Mouse (Mus musculus) midbrain, embryonic 15.5 days (tissue): ENCODE results near the gene Mmp15. TPM values are rescaled to one million over a fixed set of nuclear protein-coding genes. Genes with fewer than 3 reads are reported as not detected.

ENCODE experiments used
- ATAC-seq: fragments of 200-750 bp; cut with Nextera tagmentation; replicated peaks from 2 replicates; pipeline ENCODE4 v1.8.0; 2017; ENCODE audit warnings: moderate TSS enrichment
- H3K27ac ChIP-seq: fragments of 300-500 bp; sonication (generic); 2 replicates; pipeline ENCODE4 v1.5.1; 2015; ENCODE audit warnings: mild to moderate bottlenecking, inconsistent platforms
- H3K27me3 ChIP-seq: fragments of 300-500 bp; sonication (generic); replicated peaks from 2 replicates; pipeline ENCODE4 v1.6.1; 2015; ENCODE audit warnings: inconsistent platforms
- H3K36me3 ChIP-seq: fragments of 300-500 bp; sonication (generic); replicated peaks from 2 replicates; pipeline ENCODE4 v1.6.1; 2015; ENCODE audit warnings: inconsistent platforms
- H3K4me1 ChIP-seq: fragments of 300-500 bp; sonication (generic); 2 replicates; pipeline ENCODE4 v1.6.1; 2015; ENCODE audit warnings: inconsistent platforms
- H3K4me2 ChIP-seq: fragments of 300-500 bp; sonication (generic); 2 replicates; pipeline ENCODE4 v1.6.1; 2015; ENCODE audit warnings: inconsistent platforms, mild to moderate bottlenecking, moderate library complexity
- H3K4me3 ChIP-seq: fragments of 300-500 bp; sonication (generic); 2 replicates; pipeline ENCODE4 v1.5.1; 2015; ENCODE audit warnings: mild to moderate bottlenecking, inconsistent platforms
- H3K9ac ChIP-seq: fragments of 300-500 bp; sonication (generic); 2 replicates; pipeline ENCODE4 v1.6.1; 2015; ENCODE audit warnings: mild to moderate bottlenecking, inconsistent platforms
- H3K9me3 ChIP-seq: fragments of 300-500 bp; sonication (generic); 2 replicates; pipeline ENCODE4 v1.6.1; 2016; ENCODE audit warnings: inconsistent platforms
- WGBS: fragments of 180-500 bp; shearing (Covaris S2); methylation state at CpG from one replicate; pipeline ENCODE4 v1.1.7; 2015; ENCODE audit warnings: mixed read lengths; 5-methylcytosine and 5-hydroxymethylcytosine counted together
- polyA plus RNA-seq: library from polyadenylated mRNA; unstranded; fragments of >200 nt; fragmentation: Nextera tagmentation; extraction: Ambion mirVana; gene quantifications from 2 replicates; pipeline ENCODE4 v1.2.1, GENCODE M21; 2015

Gene Mmp15
- polyA plus RNA-seq, 1 experiment from 2014 or later = 18.1 TPM

DNA sequence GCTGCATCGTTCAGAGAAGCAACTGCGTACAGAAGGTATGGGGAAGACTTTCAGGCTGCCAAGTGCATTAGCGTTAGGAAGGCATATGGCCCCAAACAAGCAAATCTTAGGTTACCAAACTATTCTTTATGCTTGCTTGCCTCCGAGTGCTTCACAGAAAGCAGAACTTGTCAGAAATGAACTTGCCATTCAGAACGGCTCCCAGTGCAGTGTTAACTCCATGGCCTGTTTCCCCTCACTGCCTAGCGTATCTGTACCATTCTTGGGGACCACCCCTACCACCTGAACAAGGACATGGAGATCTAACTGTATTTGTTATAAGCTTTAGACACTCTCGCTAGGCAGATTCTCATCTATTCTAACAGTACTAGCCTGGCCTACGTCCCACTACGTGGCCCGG, 35.2 kb downstream of the Mmp15 start:
- Histone ChIP-seq H3K27me3 (no peaks in the 10 kb centered on the region), H3K4me2 (no peak overlapping the region), H3K36me3 (no peaks in the 10 kb centered on the region), H3K4me3 (no peak overlapping the region), H3K9me3 (no peaks in the 10 kb centered on the region), H3K9ac (no peak overlapping the region), H3K4me1 (no peaks in the 10 kb centered on the region), H3K27ac (no peak overlapping the region)
- WGBS = 89% methylated on average over 10 of the region's 10 CpGs
- ATAC-seq = no peak

GRCm38 (mm10) chr8:95387936-95388335, 35.9 kb downstream of the Mmp15 start:
- no peak for ATAC-seq
- WGBS = 74% methylated on average over 7 of the region's 7 CpGs

GRCm38 (mm10) chr8:95390312-95390711, 38.2 kb downstream of the Mmp15 start:
- Histone ChIP-seq H3K9me3 (no peaks in the 10 kb centered on the region), H3K36me3 (no peaks in the 10 kb centered on the region), H3K4me2 (no peak overlapping the region), H3K4me1 (no peaks in the 10 kb centered on the region), H3K27ac (no peak overlapping the region), H3K4me3 (no peak overlapping the region), H3K27me3 (no peaks in the 10 kb centered on the region), H3K9ac (no peak overlapping the region)
- 79% methylated on average over 4 of the region's 4 CpGs for WGBS
- ATAC-seq = no peak

More at GRCm38 (mm10) chr8:95387936-95388335, 35.9 kb downstream of the Mmp15 start:
- Histone ChIP-seq H3K9ac (no peak overlapping the region), H3K4me1 (no peaks in the 10 kb centered on the region), H3K4me3 (no peak overlapping the region), H3K27ac (no peak overlapping the region), H3K27me3 (no peaks in the 10 kb centered on the region), H3K4me2 (no peak overlapping the region), H3K36me3 (no peaks in the 10 kb centered on the region), H3K9me3 (no peaks in the 10 kb centered on the region)

- Histone ChIP-seq H3K36me3 (no peaks in the 10 kb centered on the region), H3K27ac (no peak overlapping the region), H3K27me3 (no peaks in the 10 kb centered on the region), H3K4me1 (no peaks in the 10 kb centered on the region), H3K4me2 (no peak overlapping the region), H3K4me3 (no peak overlapping the region), H3K9me3 (no peaks in the 10 kb centered on the region), H3K9ac (no peak overlapping the region)
- 83% methylated on average over 7 of the region's 7 CpGs for WGBS
- no peak for ATAC-seq
These were observed 39.0 kb downstream of the Mmp15 start for GRCm38 (mm10) chr8:95391101-95391500.

- WGBS = 75% methylated on average over 5 of the region's 5 CpGs
- H3K36me3 ChIP-seq = no peaks in the 10 kb centered on the region
- H3K9ac ChIP-seq = no peak overlapping the region
- H3K27ac ChIP-seq = no peak overlapping the region
- H3K9me3 ChIP-seq = no peaks in the 10 kb centered on the region
- H3K4me2 ChIP-seq = no peak overlapping the region
- no peak for ATAC-seq
- no peak overlapping the region for H3K4me3 ChIP-seq
- H3K4me1 ChIP-seq = 0 out of 2 replicates have a peak, but pooled peaks cover 6% of the 10 kb centered on the region
- no peaks in the 10 kb centered on the region for H3K27me3 ChIP-seq
These were observed 40.5 kb downstream of the Mmp15 start for GRCm38 (mm10) chr8:95392604-95393003.

DNA sequence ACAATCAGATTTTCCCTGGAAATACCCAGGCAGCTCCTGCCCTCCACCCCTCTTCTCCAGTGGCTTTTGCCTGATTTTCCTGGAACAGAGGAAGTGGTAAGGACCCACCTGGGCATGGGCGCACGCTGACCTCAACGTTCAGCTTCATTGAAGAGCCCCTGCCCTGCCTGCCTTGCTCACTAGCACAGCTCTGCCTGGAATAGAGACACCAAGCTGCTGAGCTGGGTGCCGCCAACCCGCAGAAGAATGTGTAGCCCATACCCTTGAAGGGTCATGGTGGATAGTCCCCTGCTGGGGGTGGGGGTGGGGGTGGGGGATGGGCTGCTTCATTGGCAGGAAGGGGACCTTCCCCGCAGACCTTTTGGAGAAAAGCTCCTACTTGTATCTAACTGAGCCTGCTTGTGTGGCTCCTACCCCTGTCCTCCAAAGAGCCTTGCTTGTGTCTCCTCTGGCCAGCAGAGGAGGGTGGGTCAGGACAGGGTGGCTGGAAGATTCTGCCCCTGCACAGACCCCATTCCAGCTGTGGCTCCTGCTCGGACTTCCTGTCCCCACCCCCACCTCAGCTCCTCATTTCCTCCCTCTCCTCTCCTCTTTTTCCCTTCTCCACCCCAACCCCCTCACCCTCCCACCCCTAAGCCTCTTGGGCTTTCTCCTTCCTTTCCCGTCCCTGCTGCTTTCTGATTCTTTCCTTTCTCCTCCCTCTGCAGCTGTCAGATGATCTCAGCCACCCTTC, 43.3 kb downstream of the Mmp15 start:
- Histone ChIP-seq H3K9me3 (no peaks in the 10 kb centered on the region), H3K4me1 (0 out of 2 replicates have a peak, but pooled peaks cover 6% of the 10 kb centered on the region), H3K9ac (no peak overlapping the region), H3K4me3 (no peak overlapping the region), H3K27ac (no peak overlapping the region), H3K4me2 (no peak overlapping the region), H3K27me3 (no peaks in the 10 kb centered on the region), H3K36me3 (no peaks in the 10 kb centered on the region)
- WGBS = 49% methylated on average over 8 of the region's 8 CpGs
- ATAC-seq = no peak

- Histone ChIP-seq H3K4me1 (0 out of 2 replicates have a peak, but pooled peaks cover 6% of the 10 kb centered on the region), H3K4me2 (no peak overlapping the region), H3K27me3 (no peaks in the 10 kb centered on the region), H3K4me3 (no peak overlapping the region), H3K36me3 (no peaks in the 10 kb centered on the region), H3K27ac (no peak overlapping the region), H3K9ac (no peak overlapping the region), H3K9me3 (no peaks in the 10 kb centered on the region)
- 74% methylated on average over 11 of the region's 11 CpGs for WGBS
- no peak for ATAC-seq
These were observed 44.7 kb downstream of the Mmp15 start for GRCm38 (mm10) chr8:95396752-95397151.

- Histone ChIP-seq H3K27me3 (no peaks in the 10 kb centered on the region), H3K27ac (no peak overlapping the region), H3K4me3 (no peak overlapping the region), H3K4me2 (no peak overlapping the region), H3K9me3 (no peaks in the 10 kb centered on the region), H3K36me3 (no peaks in the 10 kb centered on the region), H3K9ac (no peak overlapping the region), H3K4me1 (0 out of 2 replicates have a peak, but pooled peaks cover 6% of the 10 kb centered on the region)
- ATAC-seq = no peak
- WGBS = 47% methylated on average over 5 of the region's 5 CpGs
These were observed 45.1 kb downstream of the Mmp15 start for GRCm38 (mm10) chr8:95397201-95397600.

- H3K9ac ChIP-seq = no peak overlapping the region
- no peak overlapping the region for H3K4me2 ChIP-seq
- WGBS = 87% methylated on average over 9 of the region's 9 CpGs
- no peak for ATAC-seq
- no peaks in the 10 kb centered on the region for H3K36me3 ChIP-seq
- 0 out of 2 replicates have a peak, but pooled peaks cover 6% of the 10 kb centered on the region for H3K4me1 ChIP-seq
- no peak overlapping the region for H3K4me3 ChIP-seq
- no peaks in the 10 kb centered on the region for H3K9me3 ChIP-seq
- H3K27me3 ChIP-seq = no peaks in the 10 kb centered on the region
- no peak overlapping the region for H3K27ac ChIP-seq
These were observed 47.1 kb downstream of the Mmp15 start for GRCm38 (mm10) chr8:95399131-95399530.

DNA sequence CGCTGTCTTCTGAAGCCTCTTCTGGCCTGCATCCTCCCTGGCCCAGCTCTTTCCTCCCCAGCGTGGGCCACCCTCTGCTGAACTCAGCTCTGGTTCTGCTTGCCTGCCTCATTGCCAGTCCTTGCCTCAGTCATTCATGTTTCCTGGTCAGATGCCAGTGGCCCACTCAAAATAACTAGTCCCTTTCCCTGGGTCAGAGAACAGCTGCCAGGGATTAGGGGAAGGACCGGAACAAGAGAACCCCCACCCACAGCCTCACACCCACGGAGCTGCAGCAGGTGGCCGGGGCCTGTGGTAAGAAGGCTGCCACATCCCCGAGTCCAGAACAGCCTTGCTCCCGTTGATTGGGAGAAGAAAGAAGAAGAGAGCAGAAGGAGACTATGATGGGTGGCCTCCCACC, 49.0 kb downstream of the Mmp15 start:
- Histone ChIP-seq H3K27me3 (no peaks in the 10 kb centered on the region), H3K4me2 (no peak overlapping the region), H3K9ac (no peak overlapping the region), H3K9me3 (no peaks in the 10 kb centered on the region), H3K27ac (no peak overlapping the region), H3K4me1 (0 out of 2 replicates have a peak, but pooled peaks cover 6% of the 10 kb centered on the region), H3K36me3 (no peaks in the 10 kb centered on the region), H3K4me3 (no peak overlapping the region)
- 73% methylated on average over 7 of the region's 7 CpGs for WGBS
- ATAC-seq = no peak

- ATAC-seq = no peak
- no peak overlapping the region for H3K27ac ChIP-seq
- no peaks in the 10 kb centered on the region for H3K9me3 ChIP-seq
- H3K4me2 ChIP-seq = no peak overlapping the region
- H3K4me1 ChIP-seq = peaks cover 4% of the 10 kb centered on the region; the same call in 1 of the 2 replicates
- no peak overlapping the region for H3K9ac ChIP-seq
- H3K27me3 ChIP-seq = no peaks in the 10 kb centered on the region
- no peaks in the 10 kb centered on the region for H3K36me3 ChIP-seq
- 87% methylated on average over 5 of the region's 5 CpGs for WGBS
- no peak overlapping the region for H3K4me3 ChIP-seq
These were observed 57.5 kb downstream of the Mmp15 start for GRCm38 (mm10) chr8:95409518-95409917.

DNA sequence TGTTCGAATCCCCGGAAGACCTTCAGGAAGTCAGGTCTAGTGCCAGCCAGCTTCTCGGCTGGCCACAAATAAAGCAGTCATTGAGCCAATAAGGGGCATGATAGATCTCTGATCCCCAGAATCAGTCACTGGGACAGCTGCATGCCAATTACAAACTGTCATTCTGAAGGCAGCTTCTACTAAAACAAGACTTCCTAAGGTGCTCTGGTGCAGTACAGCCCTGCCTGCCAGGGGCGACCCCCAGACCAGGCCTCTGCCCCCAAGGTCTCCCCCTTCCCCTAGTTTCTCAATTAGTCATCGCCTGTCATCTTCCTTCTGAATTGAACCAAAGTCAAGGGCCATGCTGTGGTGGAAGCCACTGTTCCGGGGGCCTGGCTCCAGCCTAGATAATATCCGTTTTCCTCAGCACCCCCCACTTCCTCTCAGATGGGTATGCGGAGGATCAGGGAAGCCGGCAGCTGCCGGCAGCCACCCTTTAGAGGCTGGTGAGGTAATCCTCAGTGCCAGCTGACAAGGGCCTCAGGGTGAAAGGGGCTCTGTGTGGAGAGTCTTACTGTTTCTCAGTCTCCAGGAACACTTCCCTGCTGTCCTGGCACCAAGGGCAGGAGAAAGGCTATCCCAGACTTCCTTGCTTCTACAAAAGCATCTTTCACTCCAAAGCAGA, 59.4 kb downstream of the Mmp15 start:
- H3K9me3 ChIP-seq = no peaks in the 10 kb centered on the region
- whole genome bisulfite sequencing = 46% methylated on average over 10 of the region's 10 CpGs
- H3K36me3 ChIP-seq = no peaks in the 10 kb centered on the region
- H3K27ac ChIP-seq = no peak overlapping the region
- no peak overlapping the region for H3K4me2 ChIP-seq
- H3K4me1 ChIP-seq = peaks cover 4% of the 10 kb centered on the region; the same call in 1 of the 2 replicates
- H3K27me3 ChIP-seq = no peaks in the 10 kb centered on the region
- no peak for ATAC-seq
- H3K4me3 ChIP-seq = no peak overlapping the region
- no peak overlapping the region for H3K9ac ChIP-seq
